Mouse (Mus musculus): Measurements from ENCODE around the gene Rab11a.

Gene Rab11a

DNA sequence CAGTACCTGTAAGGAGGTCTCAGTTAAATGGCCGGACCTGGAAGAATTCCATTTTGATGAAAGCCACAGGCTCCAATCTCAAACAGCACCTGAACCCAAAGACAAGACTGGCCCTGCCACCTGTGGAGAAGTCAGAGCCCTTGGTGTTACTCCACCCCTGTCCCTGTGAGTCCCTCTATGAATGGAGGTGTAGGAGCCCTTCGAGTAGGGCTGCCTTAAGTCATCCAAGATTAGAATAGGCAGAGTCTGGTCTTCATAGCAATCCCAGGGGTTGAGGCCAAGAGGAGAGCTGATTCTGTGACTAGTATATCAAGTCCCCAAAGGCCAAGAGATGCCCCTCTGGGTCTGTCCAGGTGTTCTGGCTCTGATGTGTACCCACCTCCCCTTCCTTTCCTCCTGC, 46.8 kb downstream of the Rab11a start:
- DNase-seq, result no peak

DNA sequence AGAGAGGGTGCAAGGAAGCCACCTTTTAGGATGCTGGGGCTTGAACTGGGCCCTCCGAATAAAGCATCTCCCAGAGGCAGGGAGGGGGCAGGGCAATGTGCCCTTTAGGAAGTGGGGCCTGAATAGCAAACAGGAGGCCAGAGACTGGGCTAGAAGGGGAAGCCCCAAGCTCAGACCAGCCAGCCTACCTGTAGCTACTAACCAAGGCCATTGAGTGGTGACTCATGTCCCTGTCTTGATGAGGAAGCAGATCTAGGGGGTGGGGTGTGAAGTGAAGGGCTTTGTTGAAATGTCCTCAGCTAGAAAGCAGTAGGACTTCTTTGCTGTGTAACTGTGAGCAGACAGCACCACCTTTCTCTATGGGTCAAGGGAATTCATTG, 49.6 kb downstream of the Rab11a start:
- DNase-seq, result no peak

DNA sequence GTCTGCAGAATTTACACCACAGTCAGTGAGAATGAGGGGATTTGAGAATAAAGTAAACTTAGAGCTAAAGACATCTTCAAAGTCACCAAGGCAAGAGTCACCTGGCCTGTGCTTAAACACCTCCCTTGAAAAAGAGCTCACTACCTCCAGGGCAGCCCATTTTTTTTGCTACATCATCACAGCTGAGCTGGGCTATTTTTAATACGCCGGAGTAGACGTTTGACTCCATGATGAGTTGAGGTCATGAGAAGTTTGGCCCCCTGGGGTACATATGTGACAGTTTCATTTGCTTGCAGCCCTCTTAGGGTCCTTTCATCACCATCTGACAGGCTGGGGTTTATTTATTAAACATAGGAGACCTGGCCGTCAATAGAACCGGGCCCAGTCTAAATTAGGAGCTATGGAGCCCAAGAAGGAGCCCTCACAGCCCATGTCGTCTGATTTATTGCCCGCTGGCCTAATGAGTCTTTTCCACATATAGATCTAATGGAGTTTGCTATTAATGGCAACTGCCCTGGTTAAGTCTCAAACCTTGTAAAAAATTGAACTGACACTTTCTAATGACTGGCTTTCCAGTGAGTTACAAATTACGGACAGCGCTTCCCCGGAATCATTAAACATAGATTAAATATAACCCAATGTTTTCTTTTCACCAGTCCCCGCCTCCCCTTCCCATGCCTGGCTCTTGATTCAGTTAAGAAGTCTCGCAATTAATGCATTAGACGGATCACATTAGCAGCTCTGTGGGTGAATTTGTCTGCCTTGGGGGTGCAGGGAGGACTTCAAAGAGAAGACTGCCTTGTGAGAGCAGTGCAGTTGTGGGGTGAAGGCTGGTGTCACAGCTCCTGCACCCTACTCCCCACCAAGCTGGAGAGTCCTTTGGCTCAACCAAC, 50.2 kb downstream of the Rab11a start:
- DNase-seq, result no peak

DNA sequence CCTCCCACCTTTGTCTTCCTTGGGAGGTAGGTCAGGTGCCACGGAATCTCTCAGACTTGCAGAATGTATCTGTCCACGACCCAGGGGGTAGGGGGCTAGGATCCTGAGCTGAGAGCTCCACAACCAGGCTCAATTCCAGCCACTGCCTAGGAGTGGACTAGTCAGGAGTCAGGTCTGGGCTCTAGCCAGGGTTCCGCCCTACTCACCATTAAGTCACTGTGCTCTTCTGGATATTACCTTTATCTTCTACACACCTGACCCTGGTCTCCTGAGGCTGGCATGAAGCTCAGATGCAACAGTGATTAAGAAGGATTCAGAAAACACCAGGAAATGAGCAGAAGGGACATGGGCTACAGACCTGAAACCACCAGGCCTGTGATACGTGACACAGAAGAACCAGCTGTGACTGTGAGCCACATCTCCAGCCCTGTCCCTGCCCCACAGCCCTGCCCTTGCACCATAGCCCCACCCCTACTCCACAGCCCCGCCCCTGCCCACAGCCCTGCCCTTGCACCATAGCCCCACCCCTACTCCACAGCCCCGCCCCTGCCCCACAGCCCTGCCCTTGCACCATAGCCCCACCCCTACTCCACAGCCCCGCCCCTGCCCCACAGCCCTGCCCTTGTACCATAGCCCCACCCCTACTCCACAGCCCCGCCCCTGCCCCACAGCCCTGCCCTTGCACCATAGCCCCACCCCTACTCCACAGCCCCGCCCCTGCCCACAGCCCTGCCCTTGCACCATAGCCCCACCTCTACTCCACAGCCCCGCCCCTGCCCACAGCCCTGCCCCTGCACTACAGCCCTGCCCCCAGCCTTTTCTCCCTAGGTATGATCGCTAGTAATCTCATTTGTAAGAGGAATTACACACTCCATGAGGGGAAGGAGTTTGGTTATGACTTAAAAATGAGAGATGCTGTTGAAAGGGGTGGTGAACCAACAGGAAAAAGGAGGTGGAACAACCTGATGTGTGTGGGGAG, 65.9 kb downstream of the Rab11a start:
- DNase-seq, result peak; percentile 35

DNA sequence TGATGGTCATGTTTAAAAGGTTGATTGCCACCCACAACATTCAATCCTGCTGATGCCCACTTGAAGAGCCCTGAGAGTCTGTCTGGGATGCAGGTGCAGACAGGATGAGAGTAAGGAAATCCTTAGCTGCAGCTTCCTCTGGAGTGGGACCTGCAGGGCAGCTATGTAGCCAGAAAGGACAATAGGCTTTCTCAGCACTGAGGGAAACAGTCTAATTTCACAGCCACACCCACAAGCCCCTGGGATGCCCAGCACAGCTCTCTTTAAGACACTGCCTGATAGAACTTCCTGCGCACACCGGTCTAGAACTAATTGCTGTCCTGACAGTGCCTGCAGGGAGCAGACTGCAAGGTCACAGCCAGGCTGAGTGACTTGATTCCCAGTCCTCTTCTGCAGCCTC, 69.6 kb downstream of the Rab11a start:
- DNase-seq, result no peak

DNA sequence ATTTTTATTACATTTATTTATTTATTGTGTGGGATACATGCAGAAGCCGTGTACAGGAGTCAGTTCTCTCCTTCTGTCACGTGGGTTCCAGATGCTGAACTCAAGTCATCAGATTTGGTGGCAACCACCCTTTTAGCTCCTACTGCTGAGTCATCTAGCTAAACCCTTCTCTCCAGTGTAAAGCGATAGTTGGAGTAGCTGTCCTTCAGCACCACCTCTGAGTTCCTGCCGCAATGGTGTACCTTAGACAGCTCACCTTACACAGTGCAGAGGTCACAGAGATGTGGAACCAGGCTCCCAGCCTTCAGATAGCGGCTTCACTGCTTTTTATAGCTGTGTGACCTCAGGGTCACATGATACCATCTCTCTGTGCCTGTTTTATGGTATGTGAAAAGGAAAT, 70.0 kb downstream of the Rab11a start:
- peak; percentile 65 for DNase-seq

DNA sequence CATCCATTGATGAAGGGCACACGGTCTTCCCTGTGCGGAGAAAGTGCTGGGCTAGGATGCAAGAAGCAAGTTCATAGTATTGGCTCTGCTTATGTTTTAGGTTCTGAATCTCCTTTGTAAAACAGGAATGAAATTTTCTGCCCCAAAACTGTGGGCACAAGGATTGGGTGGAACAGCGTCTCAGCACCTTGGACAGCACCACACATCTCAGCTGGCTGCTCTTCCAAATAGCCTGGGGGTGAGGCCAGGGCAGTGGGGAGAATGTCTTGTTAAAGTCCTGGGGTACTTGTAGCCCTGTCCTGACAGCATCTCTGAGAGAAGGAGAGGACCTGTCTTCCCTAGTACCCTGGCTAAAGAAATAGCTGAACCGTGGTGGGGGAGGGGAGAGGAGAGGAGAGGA, 71.0 kb downstream of the Rab11a start:
- peak; percentile 70 for DNase-seq
